Comparison of ENCODE assay signal across 14 mouse cellular contexts in the genomic region with DNA sequence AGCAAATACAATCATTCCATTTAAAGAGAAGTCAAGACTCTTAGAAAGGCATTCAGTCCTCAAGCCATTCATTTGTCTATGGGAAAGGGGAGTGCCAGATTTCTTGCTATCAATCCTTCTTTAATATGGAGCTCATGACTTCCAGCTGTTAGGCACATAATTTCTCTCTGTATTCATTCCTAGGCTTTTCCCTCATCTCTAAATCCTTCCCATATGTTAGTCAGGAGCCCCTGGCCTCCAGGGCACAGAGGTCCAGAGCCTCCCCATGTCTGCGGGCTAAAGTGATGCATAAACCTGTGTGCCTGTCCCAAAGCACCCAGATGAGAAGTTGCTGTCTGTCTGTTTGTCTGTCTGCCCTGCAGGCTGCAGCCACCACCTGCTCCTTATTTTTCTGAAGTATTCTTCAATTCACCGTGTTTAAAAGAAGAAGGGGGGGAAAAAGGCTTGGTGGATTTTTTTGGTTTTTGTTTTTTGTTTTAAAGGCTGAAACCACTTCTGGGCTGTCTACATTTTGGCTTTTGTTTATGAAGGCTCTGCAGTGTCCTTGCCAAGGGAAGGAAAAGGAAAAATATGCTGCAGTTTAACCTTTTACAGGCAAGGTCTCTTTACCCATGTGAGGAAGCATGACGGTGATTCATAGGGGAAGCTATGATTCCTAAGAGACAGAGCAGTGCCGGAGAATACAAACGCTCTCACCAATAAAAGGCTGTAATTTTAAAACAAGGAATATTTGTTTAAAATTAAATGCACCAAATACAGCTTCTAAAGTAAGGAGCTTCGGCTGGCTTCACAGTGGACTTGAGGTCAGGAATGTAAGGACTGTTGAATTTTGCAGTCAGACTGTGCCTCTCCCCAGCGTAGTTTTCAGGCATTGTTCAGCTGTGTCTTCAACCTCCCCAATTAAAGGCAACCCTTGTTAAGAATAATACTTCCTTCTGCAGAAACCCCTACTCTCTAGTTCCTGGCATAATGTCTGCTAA.
A peak's percentile ranks its signal among the peaks of the same experiment; 100 is the strongest.
DNase-seq lines count a peak whose midpoint lies in the region; ATAC-seq lines count a peak whose summit lies in the region.
"Had no signal": no experiment of that assay in that cellular context is flagged by ENCODE, and none has a peak within 500 bp of the region (broad histone marks: within the 10 kb centered on the region; RNA-seq: fewer than 3 reads in every experiment).

No protein-coding gene starts in this region.

- no peaks in the 10 kb centered on the region for H3K36me3 ChIP-seq in forebrain, embryonic 10.5 days (replicated peaks)
- H3K36me3 ChIP-seq in forebrain, embryonic 14.5 days (ENCODE audit: control insufficient read depth, insufficient read depth, low read length) = no peaks in the 10 kb centered on the region
- no peaks in the 10 kb centered on the region for H3K36me3 ChIP-seq in stomach, embryonic 15.5 days
- H3K36me3 ChIP-seq: forebrain, embryonic 12.5 days; G1E had no signal

- 52% methylated on average over 7 of the region's 7 CpGs for WGBS in forebrain, embryonic 10.5 days
- WGBS in forebrain, embryonic 14.5 days = 42% methylated on average over 7 of the region's 7 CpGs
- WGBS in stomach, embryonic 15.5 days = 32% methylated on average over 7 of the region's 7 CpGs

- no peak overlapping the region for H3K4me2 ChIP-seq in forebrain, embryonic 14.5 days (ENCODE audit: low read length)
- no peak overlapping the region for H3K4me2 ChIP-seq in stomach, embryonic 15.5 days
- H3K4me2 ChIP-seq: forebrain, embryonic 12.5 days had no signal

- H3K27me3 ChIP-seq in forebrain, embryonic 10.5 days (ENCODE audit: poor library complexity, severe bottlenecking) = no peaks in the 10 kb centered on the region
- H3K27me3 ChIP-seq in forebrain, embryonic 14.5 days (replicated peaks; ENCODE audit: control insufficient read depth, insufficient read depth, low read length) = no peaks in the 10 kb centered on the region
- H3K27me3 ChIP-seq in stomach, embryonic 15.5 days (replicated peaks) = no peaks in the 10 kb centered on the region
- H3K27me3 ChIP-seq: forebrain, embryonic 12.5 days had no signal

- H3K4me1 ChIP-seq in forebrain, embryonic 10.5 days = peaks cover 36% of the 10 kb centered on the region
- H3K4me1 ChIP-seq in forebrain, embryonic 14.5 days (ENCODE audit: control insufficient read depth, insufficient read depth, low read length) = no peaks in the 10 kb centered on the region
- H3K4me1 ChIP-seq in stomach, embryonic 15.5 days = no peaks in the 10 kb centered on the region; the same call in 1 of the 2 replicates

- H3K27ac ChIP-seq in forebrain, embryonic 10.5 days = peak overlapping the region; percentile 20
- no peak overlapping the region for H3K27ac ChIP-seq in forebrain, embryonic 14.5 days (ENCODE audit: low read depth, low read length)
- peak overlapping the region; percentile 48; the same call in 1 of the 2 replicates for H3K27ac ChIP-seq in stomach, embryonic 15.5 days
- H3K27ac ChIP-seq: forebrain, embryonic 12.5 days; gastrocnemius, adult 2 months had no signal

- H3K9ac ChIP-seq in forebrain, embryonic 14.5 days (ENCODE audit: low read length) = no peak overlapping the region
- H3K9ac ChIP-seq in stomach, embryonic 15.5 days = no peak overlapping the region
- H3K9ac ChIP-seq: forebrain, embryonic 12.5 days had no signal

- no peak overlapping the region for H3K4me3 ChIP-seq in forebrain, embryonic 10.5 days
- H3K4me3 ChIP-seq in forebrain, embryonic 14.5 days (ENCODE audit: low read depth, low read length) = no peak overlapping the region
- no peak overlapping the region for H3K4me3 ChIP-seq in stomach, embryonic 15.5 days (replicated peaks)
- H3K4me3 ChIP-seq: forebrain, embryonic 12.5 days; gastrocnemius, adult 2 months had no signal

- no peak for DNase-seq in forebrain, embryonic 10.5 days (ENCODE audit: extremely low spot score, low spot score)
- no peak for DNase-seq in forebrain, embryonic 14.5 days (ENCODE audit: low spot score)
- DNase-seq in retina, postnatal 1 day = peak; percentile 8
- DNase-seq in retina, embryonic 14.5 days (ENCODE audit: low spot score) = no peak
- DNase-seq in forelimb bud, embryonic 11.5 days (ENCODE audit: low read depth, low spot score) = peak; percentile 62
- no peak for DNase-seq in right cerebral cortex, postnatal 4 days
- DNase-seq: gastrocnemius, adult 2 months; heart, postnatal 36 days; kidney, postnatal 10 days had no signal

- H3K9me3 ChIP-seq in forebrain, embryonic 10.5 days = no peaks in the 10 kb centered on the region
- H3K9me3 ChIP-seq in forebrain, embryonic 14.5 days (replicated peaks; ENCODE audit: control insufficient read depth, low read length) = no peaks in the 10 kb centered on the region; the same call in 1 of the 2 replicates
- no peaks in the 10 kb centered on the region for H3K9me3 ChIP-seq in stomach, embryonic 15.5 days
- H3K9me3 ChIP-seq: forebrain, embryonic 12.5 days had no signal

- no peak for ATAC-seq in forebrain, embryonic 14.5 days
- ATAC-seq in stomach, embryonic 15.5 days (ENCODE audit: insufficient read depth, low FRiP score, low read depth) = no peak
- no peak for ATAC-seq in cerebellum, adult (ENCODE audit: insufficient number of reproducible peaks, low FRiP score, low TSS enrichment)
- ATAC-seq: activated CD4-positive, CD25-positive, alpha-beta regulatory T cell, adult 4 months had no signal

Comparison
In these comparisons a context has a peak if more than half of its experiments do, and no peak if none do; other contexts are left out.
1. DNase-seq: peak in retina, postnatal 1 day (single experiment) and forelimb bud, embryonic 11.5 days (single experiment); none in forebrain, embryonic 10.5 days (single experiment), forebrain, embryonic 14.5 days (single experiment), retina, embryonic 14.5 days (single experiment) and right cerebral cortex, postnatal 4 days (single experiment).